Mouse (Mus musculus) myocyte (in vitro differentiated cells): ENCODE measurements around the gene Gcnt4. TPM values are rescaled to one million over a fixed set of nuclear protein-coding genes. Genes with fewer than 3 reads are reported as not detected.

ENCODE experiments used
- H3K27me3 ChIP-seq: one replicate; pipeline ENCODE4 v1.6.1; 2011; ENCODE audit not compliant: control insufficient read depth, insufficient read depth, insufficient read length
- H3K36me3 ChIP-seq: one replicate; pipeline ENCODE4 v1.6.1; 2011; ENCODE audit not compliant: control insufficient read depth, insufficient read depth
- H3K4me2 ChIP-seq: one replicate; pipeline ENCODE4 v1.6.1; 2011; ENCODE audit warnings: low read depth, control low read depth
- H3K4me3 ChIP-seq: one replicate; pipeline ENCODE4 v1.5.1; 2011; ENCODE audit warnings: mild to moderate bottlenecking, control low read depth, moderate library complexity
- H3K79me2 ChIP-seq: one replicate; pipeline ENCODE4 v1.6.1; 2011; ENCODE audit not compliant: control insufficient read depth, insufficient read depth
- H3ac ChIP-seq: one replicate; pipeline ENCODE4 v1.6.1; 2011; ENCODE audit not compliant: control insufficient read depth, insufficient read length
- CEBPB ChIP-seq: IDR thresholded peaks from 2 replicates; pipeline ENCODE4 v1.6.1; 2011; ENCODE audit warnings: mild to moderate bottlenecking, moderate library complexity; ENCODE audit not compliant: poor library complexity, insufficient read depth, severe bottlenecking
- E2F4 ChIP-seq: IDR thresholded peaks from one replicate; pipeline ENCODE4 v1.6.1; 2011; ENCODE audit warnings: mild to moderate bottlenecking, control low read depth, moderate library complexity; ENCODE audit not compliant: insufficient read depth
- MAX ChIP-seq: IDR thresholded peaks from one replicate; pipeline ENCODE4 v1.6.1; 2011; ENCODE audit warnings: low read depth, mild to moderate bottlenecking, control low read depth
- MYOD1 ChIP-seq, 3 experiments: IDR thresholded peaks; one replicate each; pipeline ENCODE4 v1.6.1; 2011; ENCODE audit warnings: control low read depth in 2 of 3, low read depth in 2 of 3, mild to moderate bottlenecking in 2 of 3, moderate library complexity in 1 of 3; ENCODE audit not compliant: insufficient read length in 2 of 3, control insufficient read depth in 1 of 3
- MYOG ChIP-seq, 3 experiments: IDR thresholded peaks; one replicate each; pipeline ENCODE4 v1.6.1; 2011; ENCODE audit warnings: control low read depth in 2 of 3, low read depth in 2 of 3, mild to moderate bottlenecking in 2 of 3; ENCODE audit not compliant: insufficient read length in 2 of 3, control insufficient read depth in 1 of 3, insufficient read depth in 1 of 3
- POLR2A ChIP-seq: IDR thresholded peaks from one replicate; pipeline ENCODE4 v1.6.1; 2011; ENCODE audit warnings: low read depth, mild to moderate bottlenecking, control low read depth, moderate library complexity; ENCODE audit not compliant: insufficient read length
- POLR2AphosphoS2 ChIP-seq: IDR thresholded peaks from one replicate; pipeline ENCODE4 v1.6.1; 2011; ENCODE audit warnings: low read depth, control low read depth; ENCODE audit not compliant: insufficient read length
- REST ChIP-seq: IDR thresholded peaks from one replicate; pipeline ENCODE4 v1.6.1; 2011; ENCODE audit warnings: mild to moderate bottlenecking, control low read depth, moderate library complexity; ENCODE audit not compliant: insufficient read depth, insufficient read length
- SRF ChIP-seq: IDR thresholded peaks from one replicate; pipeline ENCODE4 v1.6.1; 2011; ENCODE audit warnings: low read depth; ENCODE audit not compliant: control insufficient read depth, insufficient read length
- TCF12 ChIP-seq: IDR thresholded peaks from one replicate; pipeline ENCODE4 v1.6.1; 2011; ENCODE audit warnings: mild to moderate bottlenecking, control low read depth; ENCODE audit not compliant: poor library complexity, insufficient read depth, severe bottlenecking
- TCF3 ChIP-seq: IDR thresholded peaks from one replicate; pipeline ENCODE4 v1.6.1; 2011; ENCODE audit warnings: low read depth, control low read depth; ENCODE audit not compliant: insufficient read length
- USF1 ChIP-seq: IDR thresholded peaks from one replicate; pipeline ENCODE4 v1.6.1; 2011; ENCODE audit warnings: low read depth, mild to moderate bottlenecking, control low read depth, moderate library complexity
- polyA plus RNA-seq: library from polyadenylated mRNA; unstranded; fragments of >200 nt; fragmentation: generic; extraction: Trizol; gene quantifications from one replicate; pipeline ENCODE4 v1.2.1, GENCODE M21; 2012; ENCODE audit warnings: missing spikeins

Gene Gcnt4
- polyA plus RNA-seq, 1 experiment: 3.1 TPM

DNA sequence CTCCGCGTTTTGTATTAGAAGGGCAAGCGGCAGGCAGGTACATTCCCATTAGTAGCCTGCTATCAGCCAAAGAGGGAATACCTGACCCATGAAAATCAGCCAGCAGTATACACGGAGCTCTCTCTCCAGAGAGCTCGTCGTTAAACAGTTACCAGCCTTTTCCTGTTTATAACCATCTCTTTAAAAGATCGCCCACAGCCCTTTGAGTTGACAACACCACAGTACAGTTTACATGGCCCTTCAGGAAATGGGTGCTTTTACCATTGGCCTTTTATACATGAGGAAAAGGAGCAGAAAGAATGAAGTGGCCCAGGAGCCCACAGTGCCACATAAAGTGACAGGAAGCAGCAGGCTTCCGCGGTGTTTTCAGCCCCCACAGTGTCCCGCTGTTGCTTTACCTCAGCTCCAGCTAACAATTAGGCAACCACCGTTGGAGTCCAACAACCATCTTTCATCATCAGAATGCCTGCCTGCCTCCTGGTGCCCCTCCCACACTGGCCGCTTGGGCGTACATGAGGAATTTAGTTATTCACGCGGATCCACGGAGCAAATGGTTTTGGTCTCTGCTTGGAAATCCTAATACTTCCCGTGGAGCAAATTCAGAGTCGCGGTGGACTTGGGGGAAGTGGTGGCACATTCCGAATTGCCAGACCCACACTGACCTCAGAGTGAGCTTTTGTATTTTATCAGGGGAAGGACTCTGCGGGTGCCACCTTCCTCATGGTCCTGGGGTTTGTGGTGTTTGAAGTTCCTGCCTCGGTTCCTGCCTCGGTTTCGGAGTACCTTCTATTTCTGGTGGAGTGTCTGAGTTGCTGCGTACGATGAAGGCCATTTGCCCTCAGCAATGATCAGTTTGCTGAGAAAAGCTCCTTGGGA lies 59.0 kb downstream of the Gcnt4 start:
- Histone ChIP-seq H3ac (no peak overlapping the region), H3K4me3 (no peak overlapping the region), H3K4me2 (peak overlapping the region; percentile 35), H3K36me3 (no peaks in the 10 kb centered on the region), H3K27me3 (no peaks in the 10 kb centered on the region), H3K79me2 (no peaks in the 10 kb centered on the region)
- no peak for TF ChIP-seq POLR2AphosphoS2
- TF ChIP-seq POLR2A: no peak
- no peak for TF ChIP-seq SRF
- no peak for TF ChIP-seq USF1
- TF ChIP-seq E2F4: no peak
- no peak for TF ChIP-seq MAX
- no peak for TF ChIP-seq TCF12
- no peak for TF ChIP-seq MYOG (IDR thresholded peaks at IDR 0.05; ENCODE audit: control insufficient read depth in 1 of 3, insufficient read depth in 1 of 3, insufficient read length in 2 of 3, low read depth in 2 of 3)
- TF ChIP-seq TCF3: no peak
- TF ChIP-seq MYOD1 (IDR thresholded peaks at IDR 0.05; ENCODE audit: control insufficient read depth in 1 of 3, insufficient read length in 2 of 3, low read depth in 2 of 3): no peak
- no peak for TF ChIP-seq CEBPB
- TF ChIP-seq REST: no peak

DNA sequence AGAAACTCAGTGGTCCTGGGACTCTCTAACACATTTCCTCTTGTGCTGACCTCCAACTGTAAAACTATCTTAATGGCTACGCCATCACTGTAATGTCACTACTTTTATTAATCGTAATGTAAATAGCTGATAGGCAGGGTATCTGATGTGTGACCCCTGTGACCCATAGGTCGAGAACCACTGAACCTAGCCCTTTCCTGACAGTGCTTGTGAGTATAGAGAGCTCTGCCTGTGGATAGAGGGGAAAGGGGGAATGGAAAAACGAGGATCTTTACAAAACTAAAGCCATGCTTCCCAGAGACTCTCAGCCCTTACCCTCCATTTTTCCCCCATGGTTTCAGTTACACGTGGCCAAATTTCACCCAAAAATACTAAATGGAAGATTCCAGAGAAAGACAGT lies 60.2 kb downstream of the Gcnt4 start:
- H3K27me3 ChIP-seq: no peaks in the 10 kb centered on the region
- no peaks in the 10 kb centered on the region for H3K79me2 ChIP-seq
- H3ac ChIP-seq: no peak overlapping the region
- H3K4me3 ChIP-seq: no peak overlapping the region
- TF ChIP-seq MYOG (IDR thresholded peaks at IDR 0.05; ENCODE audit: control insufficient read depth in 1 of 3, insufficient read depth in 1 of 3, insufficient read length in 2 of 3, low read depth in 2 of 3) (no peak), REST (no peak), MAX (no peak), MYOD1 (IDR thresholded peaks at IDR 0.05; ENCODE audit: control insufficient read depth in 1 of 3, insufficient read length in 2 of 3, low read depth in 2 of 3) (no peak), CEBPB (no peak), TCF3 (no peak), POLR2AphosphoS2 (no peak), SRF (no peak), TCF12 (no peak), POLR2A (no peak), E2F4 (no peak), USF1 (no peak)
- H3K36me3 ChIP-seq: no peaks in the 10 kb centered on the region
- H3K4me2 ChIP-seq: no peak overlapping the region

DNA sequence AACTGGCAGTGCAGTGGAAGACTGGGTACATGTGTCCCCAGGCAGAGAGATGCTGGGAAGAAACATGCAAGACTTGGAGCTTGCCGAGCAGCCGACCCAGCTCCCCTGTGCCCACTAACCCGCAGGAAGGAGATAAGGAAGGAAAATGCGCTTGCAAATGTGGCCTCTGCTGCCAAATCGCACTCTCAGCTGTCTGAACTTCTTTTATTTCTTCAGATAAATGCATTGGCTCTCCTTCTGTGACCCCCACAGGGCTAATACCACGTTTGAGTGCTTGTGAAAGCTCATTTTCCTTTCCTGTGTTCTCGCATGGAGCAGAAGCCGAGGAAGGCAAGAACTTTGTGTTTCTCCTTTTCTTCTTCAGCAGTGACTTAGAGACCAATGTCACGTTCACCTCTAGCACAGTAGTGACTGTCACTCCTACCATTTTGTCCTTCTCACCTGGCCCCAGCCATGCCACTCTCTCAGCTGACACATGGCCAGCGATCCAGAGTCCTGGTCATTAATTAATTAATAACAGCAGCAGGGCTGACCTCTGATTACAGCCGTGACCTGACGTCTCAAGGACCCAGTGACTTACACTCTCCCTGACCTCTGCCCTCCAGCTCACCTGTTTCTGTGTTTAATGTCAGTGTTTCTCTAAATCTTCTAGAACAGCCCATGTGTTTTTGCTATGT lies 61.2 kb downstream of the Gcnt4 start:
- Histone ChIP-seq H3K4me3 (no peak overlapping the region), H3K79me2 (no peaks in the 10 kb centered on the region), H3K36me3 (no peaks in the 10 kb centered on the region), H3K27me3 (no peaks in the 10 kb centered on the region), H3ac (no peak overlapping the region), H3K4me2 (no peak overlapping the region)
- no peak for TF ChIP-seq CEBPB
- no peak for TF ChIP-seq POLR2A
- no peak for TF ChIP-seq MAX
- TF ChIP-seq REST: no peak
- no peak for TF ChIP-seq USF1
- no peak for TF ChIP-seq TCF3
- no peak for TF ChIP-seq MYOG (IDR thresholded peaks at IDR 0.05; ENCODE audit: control insufficient read depth in 1 of 3, insufficient read depth in 1 of 3, insufficient read length in 2 of 3, low read depth in 2 of 3)
- TF ChIP-seq POLR2AphosphoS2: no peak
- no peak for TF ChIP-seq TCF12
- no peak for TF ChIP-seq SRF
- TF ChIP-seq E2F4: no peak
- no peak for TF ChIP-seq MYOD1 (IDR thresholded peaks at IDR 0.05; ENCODE audit: control insufficient read depth in 1 of 3, insufficient read length in 2 of 3, low read depth in 2 of 3)

DNA sequence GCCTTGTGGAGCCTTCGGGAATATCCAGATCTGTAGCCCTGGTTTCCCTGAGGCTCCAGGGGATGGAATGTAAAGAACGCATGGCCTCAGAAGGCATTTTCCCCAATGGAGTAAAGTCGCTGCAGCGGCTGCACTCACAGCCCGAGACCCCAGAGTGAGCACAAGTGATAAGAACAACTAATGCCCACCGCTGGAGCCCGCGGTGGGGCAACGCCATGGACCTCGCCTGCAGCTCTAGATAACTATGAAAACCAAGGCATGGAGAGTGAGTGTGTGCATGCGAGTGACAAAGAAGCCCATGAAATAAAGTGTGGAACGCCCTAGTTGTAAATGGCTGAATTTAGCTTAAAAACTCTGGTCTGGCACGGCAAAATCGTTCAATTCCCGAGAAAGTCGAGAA lies 64.6 kb downstream of the Gcnt4 start:
- Histone ChIP-seq H3K4me2 (no peak overlapping the region), H3K27me3 (no peaks in the 10 kb centered on the region), H3ac (no peak overlapping the region), H3K36me3 (no peaks in the 10 kb centered on the region), H3K79me2 (no peaks in the 10 kb centered on the region), H3K4me3 (no peak overlapping the region)
- TF ChIP-seq SRF: no peak
- TF ChIP-seq POLR2A: no peak
- no peak for TF ChIP-seq REST
- TF ChIP-seq TCF12: no peak
- no peak for TF ChIP-seq CEBPB
- no peak for TF ChIP-seq POLR2AphosphoS2
- TF ChIP-seq MYOG (IDR thresholded peaks at IDR 0.05; ENCODE audit: control insufficient read depth in 1 of 3, insufficient read depth in 1 of 3, insufficient read length in 2 of 3, low read depth in 2 of 3): no peak
- no peak for TF ChIP-seq MYOD1 (IDR thresholded peaks at IDR 0.05; ENCODE audit: control insufficient read depth in 1 of 3, insufficient read length in 2 of 3, low read depth in 2 of 3)
- no peak for TF ChIP-seq E2F4
- TF ChIP-seq MAX: no peak
- TF ChIP-seq TCF3: no peak
